Mouse (Mus musculus) heart, embryonic 14.5 days (tissue): ENCODE results near the gene 1700013G24Rik. TPM values are rescaled to one million over a fixed set of nuclear protein-coding genes. Genes with fewer than 3 reads are reported as not detected.
A peak's percentile ranks its signal among the peaks of the same experiment; 100 is the strongest.

Source experiments
- ATAC-seq: fragments of 200-750 bp; cut with Nextera tagmentation; 2 replicates; pipeline ENCODE4 v1.8.0; 2017; ENCODE audit warnings: low read depth, moderate TSS enrichment; ENCODE audit not compliant: insufficient number of reproducible peaks, insufficient read depth, low FRiP score
- H3K27ac ChIP-seq, 2 experiments: fragments of 200-500 bp in 1 of 2; fragments of 300-500 bp in 1 of 2; sonication (generic) in 1 of 2; replicated peaks in 1 of 2; 2 replicates each; pipeline ENCODE4 v1.5.1; 2012 to 2014; ENCODE audit warnings: low read depth in 2 of 2, low read length in 2 of 2, control low read depth in 1 of 2, mild to moderate bottlenecking in 1 of 2, mixed read lengths in 1 of 2; ENCODE audit not compliant: control insufficient read depth in 1 of 2, insufficient read depth in 1 of 2
- H3K27me3 ChIP-seq: fragments of 300-500 bp; sonication (generic); 2 replicates; pipeline ENCODE4 v1.6.1; 2014; ENCODE audit warnings: mild to moderate bottlenecking, low read length, control low read depth; ENCODE audit not compliant: control insufficient read depth, insufficient read depth
- H3K36me3 ChIP-seq: fragments of 300-500 bp; sonication (generic); 2 replicates; pipeline ENCODE4 v1.6.1; 2014; ENCODE audit warnings: mild to moderate bottlenecking, control low read depth, low read length, mixed read lengths; ENCODE audit not compliant: control insufficient read depth, insufficient read depth
- H3K4me1 ChIP-seq, 2 experiments: fragments of 200-500 bp in 1 of 2; fragments of 300-500 bp in 1 of 2; sonication (generic) in 1 of 2; 2 replicates each; pipeline ENCODE4 v1.6.1; 2012 to 2014; ENCODE audit warnings: low read length in 2 of 2, control low read depth in 1 of 2, mixed read lengths in 1 of 2; ENCODE audit not compliant: control insufficient read depth in 2 of 2, insufficient read depth in 2 of 2
- H3K4me2 ChIP-seq: fragments of 300-500 bp; sonication (generic); 2 replicates; pipeline ENCODE4 v1.6.1; 2014; ENCODE audit warnings: mild to moderate bottlenecking, low read length
- H3K4me3 ChIP-seq, 2 experiments: fragments of 200-500 bp in 1 of 2; fragments of 300-500 bp in 1 of 2; sonication (generic) in 1 of 2; 2 replicates each; pipeline ENCODE4 v1.5.1; 2012 to 2014; ENCODE audit warnings: low read length in 2 of 2, mild to moderate bottlenecking in 2 of 2, control low read depth in 1 of 2, low read depth in 1 of 2, moderate library complexity in 1 of 2; ENCODE audit not compliant: control insufficient read depth in 1 of 2, insufficient read depth in 1 of 2
- H3K9ac ChIP-seq: fragments of 300-500 bp; sonication (generic); 2 replicates; pipeline ENCODE4 v1.6.1; 2014; ENCODE audit warnings: mild to moderate bottlenecking, low read length
- H3K9me3 ChIP-seq: fragments of 300-500 bp; sonication (generic); 2 replicates; pipeline ENCODE4 v1.6.1; 2016; ENCODE audit warnings: low read length, control low read depth; ENCODE audit not compliant: control insufficient read depth
- WGBS: fragments of 180-500 bp; shearing (Covaris S2); extraction: QIAGEN DNeasy Blood & Tissue Kit; methylation state at CpG from one replicate; pipeline ENCODE4 v1.1.7; 2014; 5-methylcytosine and 5-hydroxymethylcytosine counted together
- polyA plus RNA-seq: library from polyadenylated mRNA; unstranded; fragments of >200 nt; fragmentation: Nextera tagmentation; extraction: Ambion mirVana; gene quantifications from 2 replicates; pipeline ENCODE4 v1.2.1, GENCODE M21; 2014

Gene 1700013G24Rik
- polyA plus RNA-seq, 1 experiment from 2014 or later = not detected

DNA sequence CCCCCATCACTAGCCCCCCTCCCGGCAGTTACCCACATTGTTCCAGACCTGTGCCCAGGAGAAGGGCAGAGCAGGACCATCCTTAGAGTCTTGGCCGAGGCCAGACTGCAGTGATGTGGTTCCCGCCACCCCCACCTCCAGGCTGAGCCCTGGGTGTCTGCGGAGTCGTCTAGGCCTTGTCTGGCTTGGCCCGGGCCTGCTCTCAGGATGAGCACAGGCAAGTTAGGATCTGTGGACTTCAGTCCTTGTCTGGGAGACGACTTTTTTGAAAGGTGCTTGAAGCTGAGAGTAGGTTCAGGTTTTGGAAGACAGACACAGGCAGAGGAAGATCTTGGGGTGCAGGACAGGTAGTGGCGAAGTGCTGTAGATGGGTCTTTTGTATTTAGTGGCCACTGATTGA, 18.2 kb downstream of the 1700013G24Rik start:
- H3K27ac ChIP-seq = peak overlapping the region; percentile 76 to 90
- peak overlapping the region; percentile 83 for H3K4me2 ChIP-seq
- no peaks in the 10 kb centered on the region for H3K9me3 ChIP-seq
- H3K36me3 ChIP-seq = peaks cover 8% of the 10 kb centered on the region; the same call in 1 of the 2 replicates
- peaks cover 71 to 75% of the 10 kb centered on the region in 2 experiments for H3K4me1 ChIP-seq
- peak overlapping the region; percentile 96 for H3K9ac ChIP-seq
- peak overlapping the region; percentile 33 to 88 for H3K4me3 ChIP-seq
- no peaks in the 10 kb centered on the region for H3K27me3 ChIP-seq
- ATAC-seq = no peak
- 22% methylated on average over 8 of the region's 8 CpGs for WGBS

DNA sequence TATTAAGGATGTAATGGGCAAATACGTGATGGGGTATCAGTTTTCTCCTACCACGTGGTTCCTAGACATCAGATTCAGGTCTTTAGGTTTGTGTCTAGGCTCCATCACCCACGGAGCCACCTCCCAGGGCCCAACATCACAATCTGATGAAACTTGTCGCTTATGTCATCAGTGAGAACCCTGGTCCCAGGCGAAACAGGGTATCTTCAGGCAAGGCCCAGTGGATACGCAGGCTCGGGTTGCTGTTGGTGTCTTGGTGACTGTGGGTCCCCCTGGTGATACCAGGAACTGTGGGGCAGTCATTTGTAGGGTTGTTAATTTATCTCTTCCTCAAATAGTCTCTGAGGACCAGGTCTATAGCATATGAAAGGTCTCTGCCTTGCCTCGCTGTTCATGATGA, 20.2 kb downstream of the 1700013G24Rik start:
- no peak for ATAC-seq
- Histone ChIP-seq H3K27me3 (no peaks in the 10 kb centered on the region), H3K9ac (peak overlapping the region; percentile 65), H3K9me3 (no peaks in the 10 kb centered on the region), H3K36me3 (peaks cover 8% of the 10 kb centered on the region; the same call in 1 of the 2 replicates), H3K4me2 (peak overlapping the region; percentile 83), H3K4me3 (peak overlapping the region; percentile 1 to 16; a peak in 2 of 4 replicates), H3K4me1 (peaks cover 74 to 83% of the 10 kb centered on the region in 2 experiments), H3K27ac (peak overlapping the region; percentile 68 to 86)
- WGBS = 52% methylated on average over 8 of the region's 8 CpGs

DNA sequence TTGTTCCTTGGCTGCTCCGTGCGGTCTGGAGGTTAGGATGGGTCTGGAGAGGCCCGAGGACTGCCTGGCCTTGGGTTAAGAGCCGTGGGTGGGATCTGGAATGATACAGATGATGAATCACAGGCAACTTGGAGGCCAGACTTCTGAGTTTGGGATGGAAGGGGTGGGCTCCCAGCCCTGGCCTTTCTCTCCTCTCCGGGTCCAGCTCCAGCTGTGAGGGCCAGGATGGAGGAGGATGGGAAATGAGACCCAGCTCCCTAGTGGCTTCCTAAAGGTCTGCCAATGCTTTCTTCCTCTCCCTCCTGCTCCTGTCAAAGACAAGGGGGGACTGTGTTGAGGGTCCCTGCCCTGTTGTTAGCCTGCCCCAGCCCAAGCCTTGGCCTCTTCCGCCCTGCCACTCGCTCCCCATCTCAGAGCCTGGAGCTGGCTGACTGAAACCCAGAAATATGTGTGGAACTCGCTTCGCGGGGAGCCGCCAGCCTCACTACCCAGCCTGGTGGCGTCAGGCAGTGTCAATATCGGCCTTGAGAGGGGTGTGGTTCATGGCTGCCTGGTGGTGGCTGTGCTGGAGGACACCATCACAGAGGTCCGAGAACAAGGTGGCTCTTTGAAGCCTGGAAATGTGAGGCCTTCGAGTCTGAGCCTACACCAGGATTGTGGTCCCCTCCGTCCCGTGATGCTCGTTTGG, 20.8 kb downstream of the 1700013G24Rik start:
- peak overlapping the region; percentile 83 for H3K4me2 ChIP-seq
- peak overlapping the region; percentile 68 to 86 for H3K27ac ChIP-seq
- 14% methylated on average over 18 of the region's 18 CpGs for WGBS
- no peak for ATAC-seq
- H3K4me3 ChIP-seq = peak overlapping the region; percentile 1 to 16; a peak in 2 of 4 replicates
- no peaks in the 10 kb centered on the region for H3K9me3 ChIP-seq
- peaks cover 80 to 87% of the 10 kb centered on the region in 2 experiments for H3K4me1 ChIP-seq
- no peaks in the 10 kb centered on the region for H3K27me3 ChIP-seq
- peak overlapping the region; percentile 65 for H3K9ac ChIP-seq
- H3K36me3 ChIP-seq = peaks cover 8% of the 10 kb centered on the region; the same call in 1 of the 2 replicates

DNA sequence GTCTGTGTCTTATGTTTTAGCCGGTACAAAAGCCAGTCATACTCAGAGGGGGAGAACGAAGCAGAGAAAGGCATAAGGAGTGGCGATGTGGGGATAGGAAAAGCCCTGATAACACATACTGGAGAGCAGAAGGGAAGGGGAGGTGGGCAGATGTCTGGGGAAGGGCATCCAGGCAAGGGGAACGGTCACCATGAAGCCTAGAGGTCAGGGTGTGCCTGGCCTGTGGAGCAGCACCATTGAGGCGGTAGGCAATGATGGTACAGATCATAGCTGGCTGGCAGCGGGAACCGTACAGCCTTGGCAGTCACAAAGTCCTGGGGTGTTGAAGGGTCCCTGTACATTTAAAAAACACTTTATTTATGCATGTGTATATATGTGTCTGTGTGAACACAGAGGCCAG, 21.6 kb downstream of the 1700013G24Rik start:
- Histone ChIP-seq H3K27ac (peak overlapping the region; percentile 11 to 86; a peak in 3 of 4 replicates), H3K4me3 (no peak overlapping the region; a peak in 1 of 4 replicates), H3K9me3 (no peaks in the 10 kb centered on the region), H3K9ac (peak overlapping the region; percentile 65), H3K4me2 (peak overlapping the region; percentile 83), H3K4me1 (peaks cover 88 to 95% of the 10 kb centered on the region in 2 experiments), H3K27me3 (no peaks in the 10 kb centered on the region), H3K36me3 (peaks cover 12% of the 10 kb centered on the region)
- ATAC-seq = no peak
- WGBS = 58% methylated on average over 7 of the region's 7 CpGs

DNA sequence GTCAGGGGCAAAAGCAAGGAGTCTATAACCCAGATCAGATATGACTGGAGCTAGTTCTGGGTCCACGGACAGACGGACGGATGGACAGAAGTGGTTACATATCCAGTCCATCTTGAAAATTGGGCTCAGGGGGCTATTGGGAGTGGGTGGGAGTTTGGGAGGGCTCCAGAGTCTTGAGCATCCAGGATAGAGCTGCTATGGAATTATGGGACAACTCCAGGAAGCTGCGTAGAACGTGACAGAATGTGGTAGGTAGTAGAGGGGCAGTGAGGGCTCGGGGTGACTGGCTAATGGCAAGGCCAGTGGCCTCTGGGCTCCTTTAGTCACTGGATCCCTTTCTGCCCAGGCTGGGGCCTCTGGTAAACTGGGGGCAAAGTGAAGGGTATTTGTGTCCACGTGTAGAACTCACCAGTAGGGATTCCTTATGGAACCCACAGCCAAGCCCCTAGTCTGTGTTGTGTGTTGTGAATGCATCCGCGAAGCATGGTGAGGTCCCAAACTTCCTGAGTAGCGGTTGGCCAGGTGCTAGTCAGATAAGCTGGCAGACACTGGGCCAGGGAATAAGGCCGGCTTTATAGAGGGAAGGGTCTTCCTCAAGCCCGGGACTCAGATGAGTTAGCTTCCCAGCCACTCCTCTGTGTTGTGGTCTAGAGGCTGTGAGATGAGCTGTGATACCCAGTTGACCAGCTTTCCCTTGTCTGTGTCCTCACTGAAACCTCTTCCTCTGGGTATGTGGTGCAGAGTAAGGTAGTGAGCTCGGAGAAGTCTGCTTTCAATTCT, 22.4 kb downstream of the 1700013G24Rik start:
- Histone ChIP-seq H3K27ac (peak overlapping the region; percentile 75 to 86), H3K4me2 (peak overlapping the region; percentile 83), H3K4me3 (0 out of 4 replicates have a peak overlapping the region, but pooled peaks of 1 of the 2 experiments have one; percentile 3), H3K36me3 (peaks cover 12% of the 10 kb centered on the region), H3K9me3 (no peaks in the 10 kb centered on the region), H3K27me3 (no peaks in the 10 kb centered on the region), H3K4me1 (peaks cover 89 to 95% of the 10 kb centered on the region in 2 experiments), H3K9ac (peak overlapping the region; percentile 64)
- ATAC-seq = no peak
- WGBS = 50% methylated on average over 13 of the region's 13 CpGs

DNA sequence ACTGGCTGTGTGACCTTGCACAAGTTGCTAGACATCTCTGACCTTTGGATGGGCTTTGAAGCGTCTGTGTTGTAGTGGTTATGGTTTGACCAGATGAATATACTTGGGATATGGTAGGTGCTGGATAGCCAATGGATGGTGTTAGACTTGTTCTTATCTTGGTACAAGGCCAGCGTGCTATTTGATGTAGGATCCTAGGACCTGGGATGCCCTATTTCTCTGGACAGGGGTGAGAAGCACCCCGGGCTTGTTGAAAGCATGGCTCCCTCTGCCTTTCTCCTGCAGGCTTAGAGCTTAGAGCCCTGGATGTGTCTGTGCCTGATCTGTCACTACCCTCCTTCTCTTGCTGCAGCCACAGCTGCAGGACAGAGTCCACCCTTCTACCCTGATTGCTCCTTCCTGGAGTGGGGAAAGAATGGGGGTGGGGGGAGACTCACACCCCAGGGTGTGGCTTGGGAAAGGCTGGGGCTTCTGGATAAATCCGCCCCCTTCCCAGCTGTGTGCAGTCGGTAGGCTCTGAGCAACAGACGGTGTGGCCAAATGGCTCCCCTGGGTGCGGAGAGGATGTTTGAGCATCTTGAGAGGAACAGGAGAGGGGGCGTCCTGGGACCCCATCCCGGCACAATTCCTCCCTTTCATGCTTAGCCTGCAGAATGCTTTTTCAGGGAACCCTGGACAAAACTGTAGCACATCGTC, 23.1 kb downstream of the 1700013G24Rik start:
- WGBS = 18% methylated on average over 10 of the region's 10 CpGs
- no peaks in the 10 kb centered on the region for H3K9me3 ChIP-seq
- peaks cover 12% of the 10 kb centered on the region for H3K36me3 ChIP-seq
- ATAC-seq = peak; percentile 18; the same call in 1 of the 2 replicates
- H3K27ac ChIP-seq = peak overlapping the region; percentile 75 to 86
- H3K4me1 ChIP-seq = peaks cover 91 to 95% of the 10 kb centered on the region in 2 experiments
- H3K4me2 ChIP-seq = peak overlapping the region; percentile 83
- peak overlapping the region; percentile 64 for H3K9ac ChIP-seq
- peak overlapping the region; percentile 3 to 16 for H3K4me3 ChIP-seq
- H3K27me3 ChIP-seq = no peaks in the 10 kb centered on the region

DNA sequence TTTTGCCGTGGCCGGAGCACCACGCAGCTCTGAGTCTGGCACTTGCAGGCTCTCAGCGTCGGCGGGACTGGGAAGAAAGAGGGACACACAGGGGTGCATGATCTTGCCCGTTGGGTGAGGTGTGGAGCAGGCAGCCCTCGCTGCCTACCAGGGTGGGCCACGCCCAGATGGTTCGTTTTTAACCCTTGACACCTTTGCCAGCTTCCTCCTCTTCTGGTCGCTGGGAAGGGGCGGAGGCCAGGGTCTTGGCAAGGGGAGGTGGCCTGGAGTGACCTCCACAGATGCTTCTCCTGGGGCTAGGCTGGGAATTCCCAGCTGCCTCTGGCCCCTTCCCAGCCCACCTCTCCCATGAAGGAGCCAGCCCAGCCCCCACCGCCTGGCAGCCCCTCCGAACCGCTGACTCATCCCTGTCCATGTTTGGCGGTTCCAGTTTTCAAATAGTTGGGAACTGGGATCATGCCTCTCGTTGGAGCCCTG, 23.7 kb downstream of the 1700013G24Rik start:
- Histone ChIP-seq H3K36me3 (peaks cover 12% of the 10 kb centered on the region), H3K4me3 (peak overlapping the region; percentile 3 to 16), H3K9ac (peak overlapping the region; percentile 64), H3K4me2 (peak overlapping the region; percentile 83), H3K27ac (peak overlapping the region; percentile 75 to 86), H3K9me3 (no peaks in the 10 kb centered on the region), H3K27me3 (no peaks in the 10 kb centered on the region), H3K4me1 (peaks cover 91 to 95% of the 10 kb centered on the region in 2 experiments)
- 8% methylated on average over 17 of the region's 17 CpGs for WGBS
- ATAC-seq = no peak
